Mouse (Mus musculus): ENCODE data around the gene Gm26727.
A peak's percentile ranks its signal among the peaks of the same experiment; 100 is the strongest.
"Not testable (repeated sequence)": the region's sequence is repeated elsewhere in the genome, so short reads cannot be mapped to it uniquely, and the experiment has no call there.

Gm26727 gene

GRCm38 (mm10) chr2:67433081-67433480, at the start of gene Gm26727:
Gene Gm26727 (minus strand): TSS chr2:67433181.
- no peak for DNase-seq (ENCODE audit: low spot score)

GRCm38 (mm10) chr2:67481051-67481450, 48.1 kb upstream of the Gm26727 start:
- DNase-seq (ENCODE audit: low spot score), result no peak

- DNase-seq (ENCODE audit: low spot score), result peak; percentile 30
These were observed 44.8 kb upstream of the Gm26727 start for GRCm38 (mm10) chr2:67477753-67478152.

GRCm38 (mm10) chr2:67470030-67470429, 37.0 kb upstream of the Gm26727 start:
- DNase-seq (ENCODE audit: low spot score), result not testable (repeated sequence)

- no peak for DNase-seq (ENCODE audit: low spot score)
These were observed 34.1 kb upstream of the Gm26727 start for GRCm38 (mm10) chr2:67467036-67467435.

GRCm38 (mm10) chr2:67460857-67461256, 27.9 kb upstream of the Gm26727 start:
- no peak for DNase-seq (ENCODE audit: low spot score)

GRCm38 (mm10) chr2:67447206-67447605, 14.2 kb upstream of the Gm26727 start:
- no peak for DNase-seq (ENCODE audit: low spot score)

- no peak for DNase-seq (ENCODE audit: low spot score)
These were observed 13.8 kb upstream of the Gm26727 start for GRCm38 (mm10) chr2:67446772-67447171.

GRCm38 (mm10) chr2:67445780-67446179, 12.8 kb upstream of the Gm26727 start, which contains the start of gene Xirp2:
Gene Xirp2 (plus strand): TSS chr2:67446002.
- no peak for DNase-seq (ENCODE audit: low spot score)

GRCm38 (mm10) chr2:67438309-67438708, 5.3 kb upstream of the Gm26727 start:
- no peak for DNase-seq (ENCODE audit: low spot score)

GRCm38 (mm10) chr2:67422799-67423198, 10.2 kb downstream of the Gm26727 start:
- DNase-seq (ENCODE audit: low spot score), result no peak

GRCm38 (mm10) chr2:67420853-67421252, 12.1 kb downstream of the Gm26727 start:
- DNase-seq (ENCODE audit: low spot score), result no peak

- DNase-seq (ENCODE audit: low spot score), result not testable (repeated sequence)
These were observed 19.6 kb downstream of the Gm26727 start, which contains the start of gene Gm21830 for GRCm38 (mm10) chr2:67413425-67413824. Gene Gm21830 (plus strand): TSS chr2:67413725.

Data from layer of hippocampus, adult 9-10 months (tissue).